Mouse (Mus musculus) small intestine, adult 2 months (tissue): Measurements from ENCODE around the gene Mmachc.

ENCODE experiments used
- CTCF ChIP-seq: fragments of 200-500 bp; IDR thresholded peaks from 2 replicates; pipeline ENCODE4 v1.5.1; 2012; ENCODE audit warnings: low read depth, mild to moderate bottlenecking, control low read depth, inconsistent platforms, low read length, moderate library complexity, mixed read lengths; ENCODE audit not compliant: insufficient replicate concordance, insufficient read length; ENCODE audit errors: extremely low read depth
- POLR2A ChIP-seq: fragments of 200-500 bp; IDR thresholded peaks from 2 replicates; pipeline ENCODE4 v1.6.1; 2012; ENCODE audit warnings: low read depth, mild to moderate bottlenecking, control low read depth, inconsistent platforms, low read length, moderate library complexity

GRCm38 (mm10) chr4:116685402-116686061, 22.7 kb downstream of the Mmachc start, which contains the start of gene Prdx1:
- peak; percentile 64; the same call in 1 of the 2 replicates for TF ChIP-seq CTCF
- peak; percentile 94 for TF ChIP-seq POLR2A
